Mouse (Mus musculus) hindbrain, embryonic 11.5 days (tissue): ENCODE results near the gene Olfr935. TPM values are rescaled to one million over a fixed set of nuclear protein-coding genes. Genes with fewer than 3 reads are reported as not detected.

Experiments
- ATAC-seq: fragments of 200-750 bp; cut with Nextera tagmentation; 2 replicates; pipeline ENCODE4 v1.8.0; 2017; ENCODE audit warnings: mild to moderate bottlenecking, moderate TSS enrichment, moderate library complexity; ENCODE audit not compliant: low FRiP score
- DNase-seq: peaks from one replicate; pipeline ENCODE4 v3.0.0-alpha.2; 2015; ENCODE audit warnings: low spot score
- H3K27ac ChIP-seq: fragments of 300-500 bp; sonication (generic); 2 replicates; pipeline ENCODE4 v1.5.1; 2014; ENCODE audit warnings: mild to moderate bottlenecking, low read depth, low read length
- H3K27me3 ChIP-seq: fragments of 300-500 bp; sonication (generic); 2 replicates; pipeline ENCODE4 v1.6.1; 2014; ENCODE audit warnings: mild to moderate bottlenecking, low read length, moderate library complexity, mixed read lengths; ENCODE audit not compliant: control insufficient read depth, insufficient read depth
- H3K36me3 ChIP-seq: fragments of 300-500 bp; sonication (generic); 2 replicates; pipeline ENCODE4 v1.6.1; 2014; ENCODE audit warnings: mild to moderate bottlenecking, low read length, moderate library complexity, mixed read lengths; ENCODE audit not compliant: control insufficient read depth, insufficient read depth
- H3K4me1 ChIP-seq: fragments of 300-500 bp; sonication (generic); replicated peaks from 2 replicates; pipeline ENCODE4 v1.6.1; 2014; ENCODE audit warnings: low read length, mixed read lengths; ENCODE audit not compliant: control insufficient read depth, insufficient read depth
- H3K4me2 ChIP-seq: fragments of 300-500 bp; sonication (generic); replicated peaks from 2 replicates; pipeline ENCODE4 v1.6.1; 2014; ENCODE audit warnings: mild to moderate bottlenecking, low read depth, low read length
- H3K4me3 ChIP-seq: fragments of 300-500 bp; sonication (generic); 2 replicates; pipeline ENCODE4 v1.5.1; 2014; ENCODE audit warnings: low read depth, low read length
- H3K9ac ChIP-seq: fragments of 300-500 bp; sonication (generic); 2 replicates; pipeline ENCODE4 v1.6.1; 2014; ENCODE audit warnings: low read depth, low read length
- H3K9me3 ChIP-seq: fragments of 300-500 bp; sonication (generic); 2 replicates; pipeline ENCODE4 v1.6.1; 2016; ENCODE audit warnings: low read length; ENCODE audit not compliant: control insufficient read depth
- WGBS: fragments of 180-500 bp; shearing (Covaris S2); extraction: QIAGEN DNeasy Blood & Tissue Kit; methylation state at CpG from one replicate; pipeline ENCODE4 v1.1.7; 2014; 5-methylcytosine and 5-hydroxymethylcytosine counted together
- polyA plus RNA-seq: library from polyadenylated mRNA; unstranded; fragments of >200 nt; fragmentation: Nextera tagmentation; extraction: Ambion mirVana; gene quantifications from 2 replicates; pipeline ENCODE4 v1.2.1, GENCODE M21; 2014

Olfr935 gene
- polyA plus RNA-seq: not detected in 2 replicates

DNA sequence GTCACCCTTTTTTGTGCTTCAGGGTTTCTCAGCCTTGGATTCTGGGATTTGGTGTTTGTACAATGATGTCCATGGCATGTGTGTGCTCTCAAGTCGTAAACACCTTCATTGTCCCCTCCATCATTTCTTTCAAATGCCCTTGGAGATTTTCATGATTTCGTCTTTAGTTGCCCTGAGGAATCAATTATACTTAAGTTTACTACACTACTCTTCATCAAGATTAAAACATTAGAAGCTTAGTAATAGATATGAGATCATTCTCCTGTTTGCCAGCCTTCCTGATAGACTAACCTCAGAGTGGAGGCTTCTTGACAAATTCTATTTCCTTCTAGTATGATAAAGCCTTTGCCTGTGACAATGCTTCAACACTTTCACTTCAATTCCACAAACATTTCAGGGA is at the start of gene Olfr935:
Gene Olfr935, minus strand, starts transcription at position 101 of the 400 bp plus-strand sequence.
- H3K9me3 ChIP-seq: no peaks in the 10 kb centered on the region

GRCm38 (mm10) chr9:39023277-39023676 is 23.8 kb upstream of the Olfr935 start, which contains the start of gene Olfr146:
Gene Olfr146 (minus strand): TSS chr9:39023377.
- no peaks in the 10 kb centered on the region for H3K9me3 ChIP-seq
- no peak within 1 kb of the TSS for H3K4me3 ChIP-seq
- H3K4me1 ChIP-seq: no peaks in the 10 kb centered on the region
- 93% methylated on average over 1 of the region's 1 CpGs for WGBS
- no peaks in the 10 kb centered on the region for H3K36me3 ChIP-seq
- no peak within 1 kb of the TSS for H3K9ac ChIP-seq
- H3K27me3 ChIP-seq: no peaks in the 10 kb centered on the region
- ATAC-seq: no peak
- DNase-seq: no peak
- no peak within 1 kb of the TSS for H3K4me2 ChIP-seq
- no peak within 1 kb of the TSS for H3K27ac ChIP-seq

More for the DNA sequence above, at the start of gene Olfr935:
- Histone ChIP-seq H3K4me3 (no peak within 1 kb of the TSS), H3K4me2 (no peak within 1 kb of the TSS), H3K4me1 (no peaks in the 10 kb centered on the region), H3K27me3 (no peaks in the 10 kb centered on the region), H3K9ac (no peak within 1 kb of the TSS), H3K27ac (no peak within 1 kb of the TSS), H3K36me3 (no peaks in the 10 kb centered on the region)
- ATAC-seq (no peak), DNase-seq (no peak)
- 78% methylated on average over 2 of the region's 2 CpGs for WGBS

GRCm38 (mm10) chr9:38988215-38988614 is 11.3 kb downstream of the Olfr935 start, which contains the start of gene Olfr934:
Gene Olfr934 (minus strand): TSS chr9:38988315.
- Histone ChIP-seq H3K4me1 (no peaks in the 10 kb centered on the region), H3K9ac (no peak within 1 kb of the TSS), H3K9me3 (no peaks in the 10 kb centered on the region), H3K27me3 (no peaks in the 10 kb centered on the region), H3K36me3 (no peaks in the 10 kb centered on the region), H3K4me2 (no peak within 1 kb of the TSS), H3K4me3 (no peak within 1 kb of the TSS), H3K27ac (no peak within 1 kb of the TSS)
- DNase-seq (no peak), ATAC-seq (no peak)
- 91% methylated on average over 2 of the region's 2 CpGs for WGBS

- no peaks in the 10 kb centered on the region for H3K9me3 ChIP-seq
- no peaks in the 10 kb centered on the region for H3K36me3 ChIP-seq
- WGBS: 86% methylated on average over 4 of the region's 4 CpGs
- no peak for DNase-seq
- H3K27me3 ChIP-seq: no peaks in the 10 kb centered on the region
- H3K9ac ChIP-seq: no peak within 1 kb of the TSS
- H3K4me3 ChIP-seq: no peak within 1 kb of the TSS
- no peak within 1 kb of the TSS for H3K4me2 ChIP-seq
- no peak within 1 kb of the TSS for H3K27ac ChIP-seq
- no peak for ATAC-seq
- H3K4me1 ChIP-seq: no peaks in the 10 kb centered on the region
Observed at GRCm38 (mm10) chr9:38972013-38972412, 27.5 kb downstream of the Olfr935 start, which contains the start of gene Olfr933. Gene Olfr933 (plus strand): TSS chr9:38972313.

- WGBS: 82% methylated on average over 4 of the region's 4 CpGs
- Histone ChIP-seq H3K4me1 (no peaks in the 10 kb centered on the region), H3K27me3 (no peaks in the 10 kb centered on the region), H3K36me3 (no peaks in the 10 kb centered on the region), H3K27ac (no peak overlapping the region), H3K9ac (no peak overlapping the region), H3K4me3 (no peak overlapping the region), H3K9me3 (no peaks in the 10 kb centered on the region), H3K4me2 (no peak overlapping the region)
- DNase-seq: no peak
- ATAC-seq: no peak
Observed at GRCm38 (mm10) chr9:38954124-38954416, 45.4 kb downstream of the Olfr935 start.

GRCm38 (mm10) chr9:38953401-38954123 is 45.9 kb downstream of the Olfr935 start:
- Histone ChIP-seq H3K4me3 (no peak overlapping the region), H3K9me3 (no peaks in the 10 kb centered on the region), H3K27ac (no peak overlapping the region), H3K4me2 (no peak overlapping the region), H3K9ac (no peak overlapping the region), H3K27me3 (no peaks in the 10 kb centered on the region), H3K4me1 (no peaks in the 10 kb centered on the region), H3K36me3 (no peaks in the 10 kb centered on the region)
- ATAC-seq: no peak
- 86% methylated on average over 7 of the region's 7 CpGs for WGBS
- no peak for DNase-seq

Other genes with a start within 250 kb of the Olfr935 start
- gene Olfr920, start 247.4 kb downstream of the Olfr935 start, polyA plus RNA-seq: 0.05 TPM in 1 of 2 replicates, not detected in the other
- gene Olfr921, start 226.6 kb downstream of the Olfr935 start, polyA plus RNA-seq: not detected in 2 replicates
- gene Olfr922, start 185.1 kb downstream of the Olfr935 start, polyA plus RNA-seq: not detected in 2 replicates
- gene Olfr923, start 173.1 kb downstream of the Olfr935 start, polyA plus RNA-seq: not detected in 2 replicates
- not detected in 2 replicates for gene Olfr924, start 155.2 kb downstream of the Olfr935 start, polyA plus RNA-seq
- gene Olfr26, start 144.6 kb downstream of the Olfr935 start, polyA plus RNA-seq: not detected in 2 replicates
- gene Olfr926, start 122.6 kb downstream of the Olfr935 start, polyA plus RNA-seq: not detected in 2 replicates
- gene Olfr930, start 69.9 kb downstream of the Olfr935 start, polyA plus RNA-seq: not detected in 2 replicates
- gene Olfr933, start 27.4 kb downstream of the Olfr935 start, polyA plus RNA-seq: not detected in 2 replicates
- gene Olfr934, start 11.4 kb downstream of the Olfr935 start, polyA plus RNA-seq: not detected in 2 replicates
- not detected in 2 replicates for gene Olfr146, start 23.7 kb upstream of the Olfr935 start, polyA plus RNA-seq
- not detected in 2 replicates for gene Olfr937, start 65.3 kb upstream of the Olfr935 start, polyA plus RNA-seq
- not detected in 2 replicates for gene Olfr938, start 79.2 kb upstream of the Olfr935 start, polyA plus RNA-seq
- gene Olfr27, start 128.4 kb upstream of the Olfr935 start, polyA plus RNA-seq: not detected in 2 replicates
- gene Olfr943, start 166.6 kb upstream of the Olfr935 start, polyA plus RNA-seq: not detected in 2 replicates
- gene Olfr944, start 202.2 kb upstream of the Olfr935 start, polyA plus RNA-seq: not detected in 2 replicates